Mouse (Mus musculus) c-Kit-positive CD71-positive TER-119-negative erythroid progenitor cells, embryonic 14.5 days (primary cell): ENCODE data around the gene Irx6.

ENCODE experiments used
- DNase-seq: peaks from one replicate; pipeline ENCODE4 v3.0.0-alpha.2; 2013; ENCODE audit warnings: low read depth

Irx6 gene

DNA sequence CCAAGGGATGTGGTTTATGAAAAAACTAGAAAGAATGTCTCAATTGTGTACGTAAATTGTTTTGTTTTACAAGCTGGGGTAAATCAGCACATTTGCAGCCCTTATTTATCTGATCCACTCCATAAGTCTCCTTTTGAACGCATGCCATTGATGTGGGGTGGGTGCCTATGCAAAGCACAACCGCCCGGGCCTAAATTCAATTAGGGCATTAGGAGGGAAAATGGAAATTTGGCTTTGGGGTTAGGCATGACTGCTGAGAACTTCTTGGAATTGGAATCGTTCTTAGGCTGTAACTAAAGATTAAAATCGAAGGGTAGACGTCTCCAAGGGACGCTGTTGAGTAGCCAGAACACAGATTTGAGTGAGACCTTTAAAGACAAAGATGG lies 47.8 kb downstream of the Irx6 start:
- DNase-seq = no peak

DNA sequence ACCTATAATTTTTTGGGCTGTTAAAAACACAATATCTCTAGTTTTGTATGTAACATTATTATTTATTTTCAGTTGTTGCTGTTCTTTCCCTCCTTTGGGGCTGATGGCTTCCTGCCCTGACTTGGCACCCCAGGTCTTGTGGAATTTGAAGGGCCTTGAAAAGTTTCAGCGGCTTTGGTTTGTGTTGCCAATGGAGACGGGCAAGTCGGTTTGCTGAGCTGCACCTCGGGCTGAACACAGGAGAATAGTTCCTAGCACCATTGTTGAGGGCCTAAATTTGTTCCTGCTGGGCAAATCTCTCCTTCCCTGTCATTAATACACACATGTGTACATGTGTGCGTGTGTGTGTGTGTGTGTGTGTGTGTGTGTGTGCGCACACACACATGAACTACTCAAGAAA lies 49.2 kb downstream of the Irx6 start:
- DNase-seq = no peak

DNA sequence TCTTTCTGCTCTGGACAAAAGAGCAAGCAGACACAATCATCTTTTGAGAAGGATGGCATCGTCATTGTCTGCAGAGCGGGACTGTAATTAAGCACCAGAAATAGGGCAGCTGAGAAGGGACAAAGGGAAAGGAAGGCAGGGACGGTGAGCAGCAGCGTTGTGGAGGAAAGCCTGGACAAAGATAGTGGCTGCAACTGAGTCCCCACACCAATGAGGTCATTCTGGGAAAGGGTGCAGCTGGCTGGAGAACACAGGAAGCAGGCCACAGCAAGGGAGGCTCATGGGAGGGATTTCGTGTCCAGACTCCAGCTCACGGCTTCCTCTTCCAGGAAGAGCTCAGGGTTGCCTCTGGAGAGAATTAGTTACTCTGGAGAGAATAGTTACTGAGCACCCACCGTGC lies 49.9 kb downstream of the Irx6 start:
- DNase-seq = no peak

DNA sequence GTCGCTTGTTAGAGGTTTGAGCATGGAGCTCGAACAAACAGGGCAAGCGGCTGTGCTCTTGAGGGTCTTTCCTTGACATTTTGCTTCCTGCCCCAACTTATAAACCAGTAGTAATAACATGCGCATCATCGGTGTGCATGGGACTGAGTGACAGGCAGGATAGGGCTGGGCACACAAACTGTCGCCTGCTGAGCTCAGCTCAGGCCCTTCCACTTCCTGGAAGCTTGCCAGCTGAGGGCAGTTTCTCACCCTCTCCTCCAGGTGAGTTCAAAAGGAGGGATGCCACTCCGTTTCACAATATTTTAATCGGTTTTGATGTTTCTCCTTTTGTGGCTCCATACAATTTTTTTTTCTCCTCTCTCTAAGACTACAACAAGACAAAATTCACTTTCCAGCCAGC lies 50.3 kb downstream of the Irx6 start:
- DNase-seq = no peak
